Comparison of ENCODE assay signal across 8 mouse cellular contexts in the genomic region with DNA sequence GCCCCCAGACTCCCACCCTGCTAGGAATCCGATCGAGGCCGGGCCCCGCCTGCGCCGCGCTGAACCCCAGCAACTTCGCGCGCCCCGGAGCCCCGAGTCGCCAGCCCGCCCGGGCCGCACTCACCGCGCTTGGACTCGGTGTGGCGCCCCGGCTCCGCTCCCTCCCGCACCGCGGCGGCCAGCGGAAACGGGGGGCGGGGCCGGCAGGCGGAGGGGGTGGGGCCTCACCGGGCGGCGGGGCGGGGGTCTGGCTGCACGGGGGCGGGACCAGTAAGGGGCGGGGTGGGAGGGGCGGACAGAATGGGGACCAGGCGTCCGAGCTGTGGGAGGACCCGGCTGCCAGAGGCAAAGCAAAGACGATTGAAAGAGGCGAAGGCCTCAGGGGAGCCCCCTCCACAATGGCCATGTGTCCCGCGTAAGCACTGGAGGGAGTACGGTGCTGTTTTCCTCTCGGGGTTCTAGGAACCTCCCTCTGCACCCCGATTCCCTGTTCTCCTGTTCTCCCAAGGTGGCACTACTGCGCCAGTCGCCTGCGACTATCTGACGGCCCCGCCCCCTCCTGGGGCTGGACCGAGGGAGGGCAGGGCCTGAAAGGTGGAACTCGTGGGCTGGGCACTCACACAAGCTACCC. TPM values are rescaled to one million over a fixed set of nuclear protein-coding genes. Genes with fewer than 3 reads are reported as not detected.
DNase-seq lines count a peak whose midpoint lies in the region; ATAC-seq and TF ChIP-seq lines count a peak whose summit lies in the region.

A gene (minus strand): TSS at position 205 of the 631 bp plus-strand sequence.

- H3K9me3 ChIP-seq in MEL (replicated peaks; ENCODE audit: insufficient read depth, low read length) = no peaks in the 10 kb centered on the region
- no peaks in the 10 kb centered on the region for H3K9me3 ChIP-seq in forebrain, embryonic 14.5 days (replicated peaks; ENCODE audit: control insufficient read depth, low read length)
- H3K9me3 ChIP-seq in lung, postnatal 0 days (ENCODE audit: low read length) = no peaks in the 10 kb centered on the region

- TF ChIP-seq EP300 in MEL (IDR thresholded peaks at IDR 0.05; ENCODE audit: low read depth in 1 of 2, low read length in 2 of 2) = no peak
- no peak for TF ChIP-seq EP300 in lung, postnatal 0 days (IDR thresholded peaks at IDR 0.05)

- TF ChIP-seq POLR2A in MEL (IDR thresholded peaks at IDR 0.05; ENCODE audit: control insufficient read depth in 1 of 2, insufficient read depth in 1 of 2, low read depth in 1 of 2, low read length in 2 of 2, poor library complexity in 1 of 2) = no peak

- DNase-seq in MEL (ENCODE audit: low read depth, low spot score) = peak; percentile 8
- peak; percentile 72 for DNase-seq in forebrain, embryonic 14.5 days (ENCODE audit: low spot score)
- DNase-seq in heart, postnatal 4 days = peak; percentile 83
- peak in 1 of 2 experiments; percentile 47 for DNase-seq in layer of hippocampus, adult 8-10 months (ENCODE audit: low spot score in 2 of 2)
- DNase-seq in lung, postnatal 0 days (ENCODE audit: low spot score) = peak; percentile 85
- DNase-seq in ovary, postnatal 14 days (ENCODE audit: low spot score) = peak; percentile 54
- DNase-seq in thymus, postnatal 4 days = peak; percentile 83

- no peaks in the 10 kb centered on the region for H3K36me3 ChIP-seq in MEL (ENCODE audit: control insufficient read depth in 1 of 2, insufficient read depth in 2 of 2, low read length in 2 of 2)
- H3K36me3 ChIP-seq in forebrain, embryonic 14.5 days (ENCODE audit: control insufficient read depth, insufficient read depth, low read length) = no peaks in the 10 kb centered on the region
- H3K36me3 ChIP-seq in lung, postnatal 0 days (ENCODE audit: insufficient read depth, low read length) = no peaks in the 10 kb centered on the region

- no peak within 1 kb of the TSS for H3K27ac ChIP-seq in MEL (ENCODE audit: control insufficient read depth, low read depth, low read length)
- peak within 1 kb of the TSS; percentile 45; the same call in 1 of the 2 replicates for H3K27ac ChIP-seq in forebrain, embryonic 14.5 days (ENCODE audit: low read depth, low read length)
- peak within 1 kb of the TSS; percentile 92 for H3K27ac ChIP-seq in lung, postnatal 0 days (ENCODE audit: low read length)

- no peak within 1 kb of the TSS for H3K9ac ChIP-seq in MEL (ENCODE audit: control insufficient read depth, low read depth, low read length, poor library complexity, severe bottlenecking)
- H3K9ac ChIP-seq in forebrain, embryonic 14.5 days (ENCODE audit: low read length) = peak within 1 kb of the TSS; percentile 73
- H3K9ac ChIP-seq in lung, postnatal 0 days (replicated peaks; ENCODE audit: low read depth) = peak within 1 kb of the TSS; percentile 71

- H3K4me1 ChIP-seq in MEL (ENCODE audit: control insufficient read depth in 1 of 2, insufficient read depth in 2 of 2, low read length in 2 of 2) = no peaks in the 10 kb centered on the region
- no peaks in the 10 kb centered on the region; the same call in 1 of the 2 replicates for H3K4me1 ChIP-seq in forebrain, embryonic 14.5 days (ENCODE audit: control insufficient read depth, insufficient read depth, low read length)
- no peaks in the 10 kb centered on the region for H3K4me1 ChIP-seq in lung, postnatal 0 days (ENCODE audit: insufficient read depth, low read depth, low read length)

- peak; percentile 79 for ATAC-seq in cerebellum, adult (ENCODE audit: insufficient number of reproducible peaks, low FRiP score, low TSS enrichment)
- peak; percentile 86 for ATAC-seq in forebrain, embryonic 14.5 days
- ATAC-seq in lung, postnatal 0 days = peak; percentile 92

- no peak for TF ChIP-seq CTCF in MEL (IDR thresholded peaks at IDR 0.05 in 2 of 3, conservative IDR thresholded peaks at IDR 0.05 in 1 of 3; ENCODE audit: control insufficient read depth in 1 of 3, insufficient read depth in 1 of 3, low read depth in 2 of 3, low read length in 3 of 3, poor library complexity in 1 of 3, severe bottlenecking in 1 of 3)
- TF ChIP-seq CTCF in lung, postnatal 0 days (IDR thresholded peaks at IDR 0.05) = peak; percentile 45

- no peak within 1 kb of the TSS for H3K4me3 ChIP-seq in MEL (ENCODE audit: control insufficient read depth in 1 of 2, insufficient read depth in 1 of 2, low read depth in 2 of 2, low read length in 2 of 2)
- peak within 1 kb of the TSS; percentile 61 for H3K4me3 ChIP-seq in forebrain, embryonic 14.5 days (ENCODE audit: low read depth, low read length)
- peak within 1 kb of the TSS; percentile 81 for H3K4me3 ChIP-seq in lung, postnatal 0 days (ENCODE audit: low read depth, low read length)

- H3K27me3 ChIP-seq in MEL (ENCODE audit: control insufficient read depth in 1 of 2, insufficient read depth in 2 of 2, low read length in 2 of 2) = no peaks in the 10 kb centered on the region
- 0 out of 2 replicates have a peak, but pooled peaks cover 5% of the 10 kb centered on the region for H3K27me3 ChIP-seq in forebrain, embryonic 14.5 days (replicated peaks; ENCODE audit: control insufficient read depth, insufficient read depth, low read length)
- H3K27me3 ChIP-seq in lung, postnatal 0 days (replicated peaks; ENCODE audit: insufficient read depth, low read length) = no peaks in the 10 kb centered on the region

- H3K4me2 ChIP-seq in forebrain, embryonic 14.5 days (ENCODE audit: low read length) = peak within 1 kb of the TSS; percentile 71
- H3K4me2 ChIP-seq in lung, postnatal 0 days (replicated peaks; ENCODE audit: low read depth, low read length) = peak within 1 kb of the TSS; percentile 86

- WGBS in forebrain, embryonic 14.5 days = under 1% methylated on average over 50 of the region's 56 CpGs
- 0% methylated on average over 27 of the region's 56 CpGs for WGBS in lung, postnatal 0 days

- TF ChIP-seq RAD21 in MEL (IDR thresholded peaks at IDR 0.05; ENCODE audit: low read depth, low read length) = no peak

- H3K79me2 ChIP-seq in MEL (ENCODE audit: control insufficient read depth, insufficient read depth, low read length, poor library complexity) = no peaks in the 10 kb centered on the region

TF ChIP-seq in MEL, 35 proteins besides CTCF, POLR2A, EP300 and RAD21:
- TF ChIP-seq GABPA (IDR thresholded peaks at IDR 0.05; ENCODE audit: low read depth, low read length) (no peak), UBTF (IDR thresholded peaks at IDR 0.05; ENCODE audit: borderline replicate concordance, insufficient read depth, low read depth, low read length) (no peak), POLR2AphosphoS2 (IDR thresholded peaks at IDR 0.05; ENCODE audit: low read length) (no peak), HCFC1 (IDR thresholded peaks at IDR 0.05; ENCODE audit: low read depth, low read length) (no peak), JUND (IDR thresholded peaks at IDR 0.05; ENCODE audit: low read depth, low read length) (no peak), TBP (IDR thresholded peaks at IDR 0.05; ENCODE audit: low read depth, low read length) (no peak)
TF ChIP-seq in MEL: peak in this region for 0.

RNA-seq across cellular contexts. Expression of the gene that starts here (rescaled TPM):
- 0.08 TPM in 1 of 2 replicates, not detected in the other for total RNA-seq in MEL (2012; rRNA removed)
- 1 to 10 TPM in 1 of 2 experiments, not detected in 1; 3.4 TPM for polyA plus RNA-seq in MEL (2012; ENCODE audit: insufficient read depth in 1 of 2, insufficient read length in 2 of 2, low read depth in 1 of 2, low replicate concordance in 2 of 2, missing spikeins in 1 of 2)
- polyA plus RNA-seq in forebrain, embryonic 14.5 days (2014; fragmentation: Nextera tagmentation; extraction: Ambion mirVana) = 23.0 and 36.2 TPM in 2 replicates
- total RNA-seq in heart, postnatal 4 days (2021) = 100 to 1,000 TPM; 216 TPM
- 10 to 100 TPM; 45.4 to 64.2 (median 56.0) TPM for total RNA-seq in layer of hippocampus, adult 8-10 months (2022)
- 136 and 158 TPM in 2 replicates for polyA plus RNA-seq in lung, postnatal 0 days (2015; fragmentation: Nextera tagmentation; extraction: Ambion mirVana)

Comparison
In these comparisons a context has a peak if more than half of its experiments do, and no peak if none do; other contexts are left out.
1. RNA of the gene that starts here (total RNA-seq): 216 TPM in heart, postnatal 4 days and 45.4 to 64.2 TPM in layer of hippocampus, adult 8-10 months; 0.08 TPM in MEL; every median in the first group is over 10 times any median in the second.
2. H3K4me3 ChIP-seq: peak in forebrain, embryonic 14.5 days (single experiment) and lung, postnatal 0 days (single experiment); none in MEL (0 of 2).
3. Peak in every context shown above with its lines, with median percentiles within 50 percentile points of each other: ATAC-seq.